Mouse (Mus musculus) kidney, embryonic 16.5 days (tissue): ENCODE measurements around the gene Adam10. TPM values are rescaled to one million over a fixed set of nuclear protein-coding genes. Genes with fewer than 3 reads are reported as not detected.

Experiments used
- ATAC-seq: fragments of 200-750 bp; cut with Nextera tagmentation; 2 replicates; pipeline ENCODE4 v1.8.0; 2017; ENCODE audit warnings: moderate TSS enrichment; ENCODE audit not compliant: low FRiP score, low TSS enrichment
- H3K27ac ChIP-seq: fragments of 300-500 bp; sonication (generic); 2 replicates; pipeline ENCODE4 v1.5.1; 2014; ENCODE audit warnings: low read length
- H3K27me3 ChIP-seq: fragments of 300-500 bp; sonication (generic); 2 replicates; pipeline ENCODE4 v1.6.1; 2014; ENCODE audit warnings: low read length, control low read depth, mixed read lengths; ENCODE audit not compliant: insufficient read depth
- H3K36me3 ChIP-seq: fragments of 300-500 bp; sonication (generic); 2 replicates; pipeline ENCODE4 v1.6.1; 2014; ENCODE audit warnings: low read length, control low read depth, mixed read lengths; ENCODE audit not compliant: insufficient read depth
- H3K4me1 ChIP-seq: fragments of 300-500 bp; sonication (generic); 2 replicates; pipeline ENCODE4 v1.6.1; 2014; ENCODE audit warnings: low read length, control low read depth, mixed read lengths; ENCODE audit not compliant: insufficient read depth
- H3K4me2 ChIP-seq: fragments of 300-500 bp; sonication (generic); replicated peaks from 2 replicates; pipeline ENCODE4 v1.6.1; 2014; ENCODE audit warnings: low read depth, low read length
- H3K4me3 ChIP-seq: fragments of 300-500 bp; sonication (generic); 2 replicates; pipeline ENCODE4 v1.5.1; 2014; ENCODE audit warnings: mild to moderate bottlenecking, low read length
- H3K9ac ChIP-seq: fragments of 300-500 bp; sonication (generic); replicated peaks from 2 replicates; pipeline ENCODE4 v1.6.1; 2014; ENCODE audit warnings: low read length
- H3K9me3 ChIP-seq: fragments of 300-500 bp; sonication (generic); 2 replicates; pipeline ENCODE4 v1.6.1; 2016; ENCODE audit warnings: low read length, control low read depth
- WGBS: fragments of 180-500 bp; shearing (Covaris S2); extraction: QIAGEN DNeasy Blood & Tissue Kit; methylation state at CpG from one replicate; pipeline ENCODE4 v1.1.7; 2014; 5-methylcytosine and 5-hydroxymethylcytosine counted together
- polyA plus RNA-seq: library from polyadenylated mRNA; unstranded; fragments of >200 nt; fragmentation: Nextera tagmentation; extraction: Ambion mirVana; gene quantifications from 2 replicates; pipeline ENCODE4 v1.2.1, GENCODE M21; 2015

Gene Adam10
- polyA plus RNA-seq, 1 experiment from 2014 or later, result 88.7 TPM

GRCm38 (mm10) chr9:70751504-70752222 lies 72.9 kb downstream of the Adam10 start:
- WGBS, result 90% methylated on average over 3 of the region's 3 CpGs
- Histone ChIP-seq H3K27ac (no peak overlapping the region), H3K4me2 (no peak overlapping the region), H3K36me3 (peaks cover 21% of the 10 kb centered on the region), H3K9me3 (no peaks in the 10 kb centered on the region), H3K4me3 (no peak overlapping the region), H3K4me1 (no peaks in the 10 kb centered on the region), H3K9ac (no peak overlapping the region), H3K27me3 (no peaks in the 10 kb centered on the region)
- no peak for ATAC-seq

DNA sequence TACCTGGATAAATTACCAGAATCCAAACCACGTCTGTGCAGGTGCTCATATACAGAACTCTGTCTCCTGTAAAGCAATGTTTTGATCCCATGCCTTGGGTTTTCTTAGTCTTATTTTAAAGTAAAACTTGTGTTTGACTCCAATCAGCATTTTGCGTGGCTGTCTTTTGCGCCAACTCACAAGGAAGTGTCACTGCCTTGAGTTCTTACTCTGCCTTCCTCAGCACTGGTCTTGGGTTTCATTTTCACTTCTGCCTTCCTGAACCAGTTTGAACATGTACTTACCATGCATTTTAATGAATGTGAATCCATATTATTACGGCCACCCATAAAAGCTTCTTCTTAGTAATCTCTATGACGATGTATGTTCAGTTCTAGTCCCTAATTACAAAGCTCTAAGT lies 82.2 kb downstream of the Adam10 start:
- H3K4me3 ChIP-seq, result no peak overlapping the region
- H3K36me3 ChIP-seq, result peaks cover 16% of the 10 kb centered on the region
- 0 out of 2 replicates have a peak overlapping the region, but pooled peaks have one; percentile 14 for H3K27ac ChIP-seq

GRCm38 (mm10) chr9:70775517-70775916 lies 96.7 kb downstream of the Adam10 start:
- Histone ChIP-seq H3K4me2 (no peak overlapping the region), H3K36me3 (peaks cover 12% of the 10 kb centered on the region; the same call in 1 of the 2 replicates), H3K27me3 (no peaks in the 10 kb centered on the region), H3K9ac (no peak overlapping the region), H3K4me3 (no peak overlapping the region), H3K4me1 (no peaks in the 10 kb centered on the region), H3K9me3 (no peaks in the 10 kb centered on the region), H3K27ac (no peak overlapping the region)
- ATAC-seq, result no peak
- 91% methylated on average over 2 of the region's 2 CpGs for WGBS

More for the DNA sequence above, 82.2 kb downstream of the Adam10 start:
- Histone ChIP-seq H3K9ac (no peak overlapping the region), H3K27me3 (no peaks in the 10 kb centered on the region), H3K4me2 (no peak overlapping the region), H3K4me1 (no peaks in the 10 kb centered on the region), H3K9me3 (no peaks in the 10 kb centered on the region)
- no peak for ATAC-seq
- 91% methylated on average over 5 of the region's 5 CpGs for WGBS

DNA sequence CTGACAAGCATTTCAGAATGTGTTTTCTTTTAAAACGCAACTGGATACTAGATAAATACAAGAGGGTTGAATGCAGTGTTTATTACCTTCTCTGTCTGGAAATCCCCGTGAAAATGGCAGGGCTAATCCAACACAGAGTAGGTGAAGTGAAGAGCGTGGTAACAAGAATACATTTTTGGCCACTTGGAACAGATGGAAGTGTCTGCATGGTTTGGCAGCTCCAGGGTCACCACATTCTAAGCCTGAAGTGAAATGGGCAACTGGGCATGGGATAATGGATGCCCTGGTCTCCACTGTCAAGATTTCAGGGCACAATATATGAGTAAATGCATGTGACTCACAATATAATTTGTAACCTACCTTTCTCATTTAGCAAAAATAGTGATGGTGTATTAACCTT lies 103.4 kb downstream of the Adam10 start:
- Histone ChIP-seq H3K9ac (no peak overlapping the region), H3K27me3 (no peaks in the 10 kb centered on the region), H3K36me3 (peaks cover 9% of the 10 kb centered on the region; the same call in 1 of the 2 replicates), H3K27ac (no peak overlapping the region), H3K9me3 (no peaks in the 10 kb centered on the region), H3K4me1 (no peaks in the 10 kb centered on the region), H3K4me3 (no peak overlapping the region), H3K4me2 (no peak overlapping the region)
- WGBS, result 39% methylated on average over 3 of the region's 3 CpGs
- ATAC-seq, result no peak

DNA sequence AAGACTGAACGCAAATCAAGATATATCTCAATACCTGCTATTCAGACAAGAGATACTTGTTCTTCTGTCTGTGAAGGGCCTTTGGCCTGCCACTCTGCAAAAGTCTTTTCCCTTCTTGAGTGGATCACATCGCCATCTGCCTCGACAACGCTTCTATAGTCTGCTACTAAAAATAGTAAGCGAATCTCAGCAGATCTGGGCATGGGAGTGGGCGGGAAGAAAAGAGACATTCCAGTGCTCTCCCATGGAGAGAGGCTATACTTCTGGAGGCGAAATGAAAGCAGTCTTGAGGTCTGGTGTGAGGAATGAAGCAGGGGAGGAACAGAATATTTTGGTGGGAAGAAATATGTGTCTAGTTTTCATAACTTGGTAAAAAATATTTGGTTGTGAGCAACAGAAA lies 109.9 kb downstream of the Adam10 start:
- 0 out of 2 replicates have a peak, but pooled peaks cover 3% of the 10 kb centered on the region for H3K36me3 ChIP-seq
- no peaks in the 10 kb centered on the region for H3K4me1 ChIP-seq
- no peaks in the 10 kb centered on the region for H3K27me3 ChIP-seq
- H3K9ac ChIP-seq, result no peak overlapping the region
- peaks cover 10% of the 10 kb centered on the region; the same call in 1 of the 2 replicates for H3K9me3 ChIP-seq
- WGBS, result 80% methylated on average over 7 of the region's 7 CpGs
- H3K4me3 ChIP-seq, result no peak overlapping the region
- H3K27ac ChIP-seq, result no peak overlapping the region
- no peak for ATAC-seq
- no peak overlapping the region for H3K4me2 ChIP-seq

DNA sequence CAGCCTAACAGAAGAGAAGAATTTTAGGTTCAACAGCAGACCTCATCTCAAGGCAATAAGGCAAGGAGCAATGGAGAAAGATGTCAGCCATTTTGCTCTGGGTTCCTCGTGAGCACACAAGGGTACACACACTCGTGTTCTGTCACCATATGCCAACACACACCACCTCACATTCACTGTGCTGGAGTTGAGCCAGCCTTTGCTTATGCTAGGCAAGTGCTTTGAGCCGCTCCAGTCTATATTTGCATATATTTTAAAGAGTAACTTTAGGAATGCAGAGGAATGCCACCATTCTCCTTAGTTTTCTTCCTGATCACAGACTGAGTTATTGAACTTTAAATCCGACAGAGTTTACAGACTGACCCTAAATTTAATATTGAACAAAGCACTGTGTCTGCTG lies 111.8 kb downstream of the Adam10 start:
- Histone ChIP-seq H3K9me3 (peaks cover 10% of the 10 kb centered on the region; the same call in 1 of the 2 replicates), H3K36me3 (no peaks in the 10 kb centered on the region), H3K27ac (0 out of 2 replicates have a peak overlapping the region, but pooled peaks have one; percentile 18), H3K4me2 (no peak overlapping the region), H3K4me1 (no peaks in the 10 kb centered on the region), H3K9ac (no peak overlapping the region), H3K27me3 (no peaks in the 10 kb centered on the region), H3K4me3 (no peak overlapping the region)
- 70% methylated on average over 4 of the region's 4 CpGs for WGBS
- ATAC-seq, result no peak

GRCm38 (mm10) chr9:70794643-70795438 lies 116.0 kb downstream of the Adam10 start:
- H3K9me3 ChIP-seq, result no peaks in the 10 kb centered on the region
- no peak overlapping the region for H3K4me3 ChIP-seq
- no peaks in the 10 kb centered on the region for H3K36me3 ChIP-seq
- no peaks in the 10 kb centered on the region for H3K4me1 ChIP-seq
- 53% methylated on average over 15 of the region's 15 CpGs for WGBS
- no peak overlapping the region for H3K9ac ChIP-seq
- no peaks in the 10 kb centered on the region for H3K27me3 ChIP-seq
- no peak for ATAC-seq
- H3K4me2 ChIP-seq, result no peak overlapping the region
- H3K27ac ChIP-seq, result no peak overlapping the region

DNA sequence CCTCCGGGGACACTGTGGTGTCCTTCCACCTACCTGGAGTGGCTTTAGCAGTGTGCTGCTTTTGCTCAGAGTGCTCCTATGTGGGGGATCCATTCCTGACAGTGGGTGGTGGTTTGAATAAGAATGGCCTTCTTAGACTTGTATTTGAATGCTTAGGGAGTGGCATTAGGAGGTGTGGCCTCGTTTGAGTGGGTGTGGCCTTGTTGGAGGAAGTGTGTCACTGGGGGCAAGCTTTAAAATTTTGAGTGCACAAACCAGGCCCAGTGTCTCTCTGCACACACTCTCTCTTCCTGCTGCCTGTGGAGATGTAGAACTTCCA lies 116.6 kb downstream of the Adam10 start:
- Histone ChIP-seq H3K4me1 (no peaks in the 10 kb centered on the region), H3K27me3 (no peaks in the 10 kb centered on the region), H3K27ac (no peak overlapping the region), H3K4me2 (no peak overlapping the region), H3K9ac (no peak overlapping the region), H3K36me3 (no peaks in the 10 kb centered on the region), H3K4me3 (no peak overlapping the region), H3K9me3 (no peaks in the 10 kb centered on the region)
- ATAC-seq, result no peak
- WGBS, result 71% methylated on average over 2 of the region's 2 CpGs

DNA sequence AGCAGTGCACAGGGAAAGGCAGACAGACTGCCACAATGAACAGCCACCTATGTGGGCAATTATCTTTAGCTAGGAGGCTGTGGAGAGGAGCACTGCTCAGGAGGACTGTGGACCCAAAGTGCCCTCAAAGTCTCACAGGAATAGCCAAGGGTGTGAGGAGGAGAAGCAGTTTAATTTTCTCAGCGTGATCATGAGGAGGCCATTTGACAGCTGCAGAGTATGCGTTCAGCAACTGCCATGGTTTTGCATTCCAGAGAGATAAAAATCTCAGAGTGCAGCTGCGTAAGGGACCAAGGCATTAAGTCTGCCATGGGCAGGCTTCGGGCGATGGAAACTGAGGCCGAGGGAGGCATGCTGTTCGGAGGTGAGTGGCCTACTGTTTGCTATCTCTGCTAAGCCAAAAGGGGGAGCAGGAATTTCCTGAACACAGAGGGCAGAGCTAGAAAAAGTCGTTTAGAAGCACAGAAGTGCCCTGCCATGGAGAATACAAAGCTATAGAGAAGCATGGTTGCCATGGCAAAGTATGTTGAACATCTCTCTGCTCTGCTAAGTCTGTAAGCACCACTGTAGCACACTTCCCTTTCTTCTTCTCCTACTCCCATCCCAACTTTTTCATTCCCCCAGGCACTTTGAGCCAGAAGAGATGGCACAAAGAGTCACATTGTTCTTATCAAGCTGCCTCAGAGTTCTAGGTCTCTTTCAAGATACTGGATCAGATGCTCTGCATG lies 122.0 kb downstream of the Adam10 start:
- Histone ChIP-seq H3K9me3 (no peaks in the 10 kb centered on the region), H3K9ac (no peak overlapping the region), H3K4me3 (no peak overlapping the region), H3K36me3 (no peaks in the 10 kb centered on the region), H3K4me2 (no peak overlapping the region), H3K27me3 (no peaks in the 10 kb centered on the region), H3K27ac (no peak overlapping the region), H3K4me1 (no peaks in the 10 kb centered on the region)
- no peak for ATAC-seq
- WGBS, result 55% methylated on average over 8 of the region's 8 CpGs
